Mouse (Mus musculus) MEL (cell line): ENCODE data around the gene Ccdc9b.

Experiments used
- BHLHE40 ChIP-seq: IDR thresholded peaks from 2 replicates; pipeline ENCODE4 v1.6.1; 2012; ENCODE audit warnings: low read depth, mild to moderate bottlenecking, inconsistent platforms, low read length, improper control_type of control experiment, borderline replicate concordance
- CHD2 ChIP-seq: IDR thresholded peaks from 2 replicates; pipeline ENCODE4 v1.6.1; 2011; ENCODE audit warnings: low read length, improper control_type of control experiment
- CTCF ChIP-seq, 3 experiments: IDR thresholded peaks in 2 of 3; conservative IDR thresholded peaks in 1 of 3; 2 replicates each; pipeline ENCODE4 v1.5.1; 2011 to 2012; ENCODE audit warnings: low read length in 3 of 3, low read depth in 2 of 3, mild to moderate bottlenecking in 2 of 3, improper control_type of control experiment in 1 of 3, inconsistent platforms in 1 of 3, mixed read lengths in 1 of 3, moderate library complexity in 1 of 3; ENCODE audit not compliant: control insufficient read depth in 1 of 3, insufficient read depth in 1 of 3, poor library complexity in 1 of 3, severe bottlenecking in 1 of 3
- GATA1 ChIP-seq: IDR thresholded peaks from 2 replicates; pipeline ENCODE4 v1.6.1; 2011; ENCODE audit warnings: low read depth, low read length, improper control_type of control experiment
- POLR2A ChIP-seq, 2 experiments: IDR thresholded peaks; 2 replicates each; pipeline ENCODE4 v1.6.1; 2011 to 2012; ENCODE audit warnings: low read length in 2 of 2, mild to moderate bottlenecking in 2 of 2, control low read depth in 1 of 2, improper control_type of control experiment in 1 of 2, low read depth in 1 of 2, moderate library complexity in 1 of 2; ENCODE audit not compliant: control insufficient read depth in 1 of 2, insufficient read depth in 1 of 2, poor library complexity in 1 of 2
- TAL1 ChIP-seq: IDR thresholded peaks from 2 replicates; pipeline ENCODE4 v1.6.1; 2012; ENCODE audit warnings: mild to moderate bottlenecking, inconsistent platforms, low read length, moderate library complexity, mixed read lengths

DNA sequence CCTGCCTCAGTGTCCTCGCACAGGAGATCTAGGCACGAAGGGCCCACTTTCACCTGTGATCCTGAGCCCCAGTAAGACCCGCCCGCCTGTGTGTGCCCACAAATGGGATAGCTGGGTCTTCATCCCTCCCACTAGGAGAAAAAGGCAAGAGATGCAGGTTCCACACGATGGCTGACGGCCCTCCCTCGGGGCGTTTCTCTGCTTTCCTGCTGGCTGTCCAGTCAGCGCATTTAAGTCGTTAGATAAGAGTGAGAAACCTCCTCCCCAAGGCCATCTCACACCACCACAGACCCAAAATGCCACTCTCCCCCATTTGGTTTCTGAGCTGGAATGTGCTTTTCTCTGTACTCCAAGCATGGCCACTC, 305 bp upstream of the Ccdc9b start:
- peak; percentile 4 to 48; a peak in 2 of 4 replicates for TF ChIP-seq POLR2A (IDR thresholded peaks at IDR 0.05; ENCODE audit: control insufficient read depth in 1 of 2, insufficient read depth in 1 of 2, low read depth in 1 of 2, low read length in 2 of 2, poor library complexity in 1 of 2)
- no peak for TF ChIP-seq CHD2
- no peak for TF ChIP-seq CTCF (IDR thresholded peaks at IDR 0.05 in 2 of 3, conservative IDR thresholded peaks at IDR 0.05 in 1 of 3; ENCODE audit: control insufficient read depth in 1 of 3, insufficient read depth in 1 of 3, low read depth in 2 of 3, low read length in 3 of 3, poor library complexity in 1 of 3, severe bottlenecking in 1 of 3)
- no peak for TF ChIP-seq GATA1
- TF ChIP-seq BHLHE40, result no peak
- no peak for TF ChIP-seq TAL1
